Mouse (Mus musculus): Measurements from ENCODE around the gene Krtap20-2. TPM values are rescaled to one million over a fixed set of nuclear protein-coding genes. Genes with fewer than 3 reads are reported as not detected.

The Krtap20-2 gene
- not detected in 2 replicates for polyA plus RNA-seq (2021; fragmentation: Nextera tagmentation)
- long read RNA-seq, experiment 1, result 0 reads
- long read RNA-seq, experiment 2, result 0 reads

DNA sequence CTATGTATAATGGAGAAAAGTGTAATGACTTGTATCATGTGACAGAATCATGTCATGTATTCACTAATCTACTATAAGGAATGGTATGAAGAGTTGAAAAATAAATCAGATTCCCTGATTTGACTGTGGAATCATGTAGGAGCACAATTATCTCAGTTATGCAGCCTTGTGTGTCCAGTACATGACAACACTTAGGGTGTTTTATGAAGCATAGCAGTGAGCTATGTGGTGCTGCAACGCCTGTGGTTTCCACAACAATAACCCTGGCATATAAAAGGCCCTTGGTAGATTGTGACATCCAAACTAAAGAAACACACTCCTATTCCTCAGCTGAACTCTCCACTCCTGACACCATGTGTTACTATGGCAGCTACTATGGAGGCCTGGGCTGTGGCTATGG lies at the start of gene Krtap20-2:
Gene Krtap20-2, plus strand, starts transcription at position 301 of the 400 bp plus-strand sequence.

DNA sequence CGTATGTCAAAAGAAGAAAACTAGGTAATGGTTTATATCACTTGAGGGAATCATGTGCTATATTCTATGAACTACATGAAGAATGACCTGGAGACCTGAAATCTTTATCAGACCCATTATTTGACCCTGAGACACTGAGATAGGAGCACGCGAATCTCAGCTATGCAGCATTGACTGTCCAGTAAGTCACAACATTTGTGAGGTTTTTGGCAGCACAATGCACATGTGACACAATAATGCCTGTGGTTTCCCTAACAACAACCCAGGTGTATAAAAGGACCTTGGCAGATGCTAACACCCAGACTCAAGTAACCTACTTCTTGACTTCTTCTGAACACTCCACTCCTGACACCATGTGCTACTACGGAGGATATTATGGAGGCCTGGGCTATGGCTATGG lies 48.0 kb upstream of the Krtap20-2 start, which contains the start of gene Gm9789:
Gene Gm9789, plus strand, starts transcription at position 301 of the 400 bp plus-strand sequence.

DNA sequence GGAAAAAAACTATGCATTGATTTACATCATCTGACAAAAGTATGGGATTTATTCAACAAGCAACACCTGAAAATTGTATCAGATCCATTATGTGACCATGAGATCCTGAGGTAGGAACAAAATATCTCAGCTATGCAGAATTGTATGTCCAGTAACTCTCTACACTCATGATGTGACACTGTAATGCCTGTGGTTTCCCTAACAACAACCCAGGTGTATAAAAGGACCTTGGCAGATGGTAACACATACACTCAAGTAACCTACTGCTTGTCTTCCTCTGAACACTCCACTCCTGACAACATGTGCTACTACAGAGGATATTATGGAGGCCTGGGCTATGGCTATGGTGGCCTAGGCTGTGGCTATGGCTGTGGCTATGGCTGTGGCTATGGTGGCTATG lies 36.5 kb upstream of the Krtap20-2 start, which contains the start of gene Gm7735:
Gene Gm7735, plus strand, starts transcription at position 301 of the 400 bp plus-strand sequence.

DNA sequence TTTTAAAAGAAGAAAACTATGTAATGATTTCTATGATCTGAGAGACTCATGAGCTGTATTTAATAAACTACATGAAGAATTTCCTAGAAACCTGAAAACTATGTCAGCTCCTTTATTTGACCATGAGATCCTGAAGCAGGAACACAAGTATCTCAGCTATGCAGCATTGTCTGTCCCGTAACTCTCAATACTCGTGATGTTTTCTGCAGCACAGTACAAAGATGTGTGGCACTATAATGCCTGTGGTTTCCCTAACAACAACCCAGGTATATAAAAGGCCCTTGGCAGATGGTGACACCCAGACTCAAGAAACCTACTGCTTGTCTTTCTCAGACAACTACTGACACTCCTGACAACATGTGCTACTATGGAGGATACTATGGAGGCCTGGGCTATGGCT lies 31.2 kb upstream of the Krtap20-2 start, which contains the start of gene 1110057P08Rik:
Gene 1110057P08Rik, plus strand, starts transcription at position 301 of the 400 bp plus-strand sequence.

Other genes with a start within 250 kb of the Krtap20-2 start
- gene Krtap16-3, start 243.0 kb upstream of the Krtap20-2 start, polyA plus RNA-seq (2021; fragmentation: Nextera tagmentation), result not detected in 2 replicates
- gene Krtap22-2, start 195.1 kb upstream of the Krtap20-2 start, polyA plus RNA-seq (2021; fragmentation: Nextera tagmentation), result not detected in 2 replicates
- gene Gm10229, start 190.6 kb upstream of the Krtap20-2 start, polyA plus RNA-seq (2021; fragmentation: Nextera tagmentation), result not detected in 2 replicates
- gene Krtap6-1, start 174.2 kb upstream of the Krtap20-2 start, polyA plus RNA-seq (2021; fragmentation: Nextera tagmentation), result not detected in 2 replicates
- not detected in 2 replicates for gene Gm10228, start 164.4 kb upstream of the Krtap20-2 start, polyA plus RNA-seq (2021; fragmentation: Nextera tagmentation)
- not detected in 2 replicates for gene Krtap6-5, start 158.0 kb upstream of the Krtap20-2 start, polyA plus RNA-seq (2021; fragmentation: Nextera tagmentation)
- not detected in 2 replicates for gene 1110025L11Rik, start 141.9 kb upstream of the Krtap20-2 start, polyA plus RNA-seq (2021; fragmentation: Nextera tagmentation)
- not detected in 2 replicates for gene Krtap6-3, start 121.8 kb upstream of the Krtap20-2 start, polyA plus RNA-seq (2021; fragmentation: Nextera tagmentation)
- gene Gm6358, start 65.0 kb upstream of the Krtap20-2 start, polyA plus RNA-seq (2021; fragmentation: Nextera tagmentation), result not detected in 2 replicates
- not detected in 2 replicates for gene Gm10061, start 54.8 kb upstream of the Krtap20-2 start, polyA plus RNA-seq (2021; fragmentation: Nextera tagmentation)
- not detected in 2 replicates for gene Gm9789, start 47.9 kb upstream of the Krtap20-2 start, polyA plus RNA-seq (2021; fragmentation: Nextera tagmentation)
- not detected in 2 replicates for gene Gm7735, start 36.4 kb upstream of the Krtap20-2 start, polyA plus RNA-seq (2021; fragmentation: Nextera tagmentation)
- gene 1110057P08Rik, start 31.1 kb upstream of the Krtap20-2 start, polyA plus RNA-seq (2021; fragmentation: Nextera tagmentation), result not detected in 2 replicates
- not detected in 2 replicates for gene Krtap21-1, start 198.0 kb downstream of the Krtap20-2 start, polyA plus RNA-seq (2021; fragmentation: Nextera tagmentation)
- not detected in 2 replicates for gene Krtap6-2, start 214.2 kb downstream of the Krtap20-2 start, polyA plus RNA-seq (2021; fragmentation: Nextera tagmentation)

Measured in layer of hippocampus, adult 6 months (tissue).